Mouse (Mus musculus): Measurements from ENCODE around the gene Ube2g2. TPM values are rescaled to one million over a fixed set of nuclear protein-coding genes. Genes with fewer than 3 reads are reported as not detected.

The Ube2g2 gene
- polyA plus RNA-seq (2015; fragmentation: Nextera tagmentation; extraction: Ambion mirVana): 86.8 and 87.9 TPM in 2 replicates

GRCm38 (mm10) chr10:77622055-77622988, at the start of gene Ube2g2:
Gene Ube2g2 (plus strand): TSS chr10:77622275.
- Histone ChIP-seq H3K9ac (peak within 1 kb of the TSS; percentile 92), H3K27me3 (no peaks in the 10 kb centered on the region), H3K4me1 (replicated peaks) (peaks cover 46% of the 10 kb centered on the region), H3K36me3 (peaks cover 13% of the 10 kb centered on the region), H3K4me3 (peak within 1 kb of the TSS; percentile 70), H3K27ac (replicated peaks) (peak within 1 kb of the TSS; percentile 93), H3K4me2 (peak within 1 kb of the TSS; percentile 83), H3K9me3 (no peaks in the 10 kb centered on the region)
- WGBS: under 1% methylated on average over 92 of the region's 96 CpGs
- peak; percentile 91 for ATAC-seq (ENCODE audit: low read depth)

- Histone ChIP-seq H3K9me3 (no peaks in the 10 kb centered on the region), H3K4me2 (no peak overlapping the region), H3K27me3 (no peaks in the 10 kb centered on the region; the same call in 1 of the 2 replicates), H3K36me3 (no peaks in the 10 kb centered on the region), H3K27ac (replicated peaks) (no peak overlapping the region), H3K9ac (no peak overlapping the region), H3K4me1 (replicated peaks) (no peaks in the 10 kb centered on the region), H3K4me3 (no peak overlapping the region)
- WGBS: 80% methylated on average over 1 of the region's 1 CpGs
- ATAC-seq (ENCODE audit: low read depth): no peak
These were observed 48.9 kb upstream of the Ube2g2 start for GRCm38 (mm10) chr10:77573162-77573561.

GRCm38 (mm10) chr10:77580027-77580920, 41.8 kb upstream of the Ube2g2 start:
- ATAC-seq (ENCODE audit: low read depth): no peak
- H3K36me3 ChIP-seq: 0 out of 2 replicates have a peak, but pooled peaks cover 3% of the 10 kb centered on the region
- 63% methylated on average over 10 of the region's 10 CpGs for WGBS
- no peaks in the 10 kb centered on the region for H3K9me3 ChIP-seq
- no peak overlapping the region for H3K27ac ChIP-seq (replicated peaks)
- peaks cover 26% of the 10 kb centered on the region for H3K4me1 ChIP-seq (replicated peaks)
- H3K27me3 ChIP-seq: no peaks in the 10 kb centered on the region
- no peak overlapping the region for H3K4me2 ChIP-seq
- no peak overlapping the region for H3K9ac ChIP-seq
- no peak overlapping the region for H3K4me3 ChIP-seq

- peak; percentile 52 for ATAC-seq (ENCODE audit: low read depth)
- peaks cover 6% of the 10 kb centered on the region; the same call in 1 of the 2 replicates for H3K36me3 ChIP-seq
These were observed 41.1 kb upstream of the Ube2g2 start for GRCm38 (mm10) chr10:77581023-77581407.

GRCm38 (mm10) chr10:77581408-77582284, 40.4 kb upstream of the Ube2g2 start, which contains the start of gene Pttg1ip:
Gene Pttg1ip (plus strand): TSS chr10:77581720.
- Histone ChIP-seq H3K9me3 (no peaks in the 10 kb centered on the region), H3K36me3 (peaks cover 6% of the 10 kb centered on the region; the same call in 1 of the 2 replicates), H3K4me1 (replicated peaks) (peaks cover 33% of the 10 kb centered on the region), H3K4me3 (peak within 1 kb of the TSS; percentile 93), H3K27ac (replicated peaks) (peak within 1 kb of the TSS; percentile 91), H3K27me3 (no peaks in the 10 kb centered on the region), H3K4me2 (peak within 1 kb of the TSS; percentile 93), H3K9ac (peak within 1 kb of the TSS; percentile 93)
- peak; percentile 97 for ATAC-seq (ENCODE audit: low read depth)
- WGBS: under 1% methylated on average over 64 of the region's 64 CpGs

More at GRCm38 (mm10) chr10:77581023-77581407, 41.1 kb upstream of the Ube2g2 start:
- H3K9me3 ChIP-seq: no peaks in the 10 kb centered on the region
- no peaks in the 10 kb centered on the region for H3K27me3 ChIP-seq
- peaks cover 28% of the 10 kb centered on the region for H3K4me1 ChIP-seq (replicated peaks)
- H3K4me3 ChIP-seq: peak overlapping the region; percentile 93
- peak overlapping the region; percentile 93 for H3K4me2 ChIP-seq
- H3K9ac ChIP-seq: peak overlapping the region; percentile 93
- peak overlapping the region; percentile 91 for H3K27ac ChIP-seq (replicated peaks)
- 11% methylated on average over 8 of the region's 8 CpGs for WGBS

- peak overlapping the region; percentile 93 for H3K4me2 ChIP-seq
- 17% methylated on average over 8 of the region's 8 CpGs for WGBS
- no peaks in the 10 kb centered on the region for H3K27me3 ChIP-seq
- H3K4me3 ChIP-seq: peak overlapping the region; percentile 93
- H3K4me1 ChIP-seq (replicated peaks): peaks cover 39% of the 10 kb centered on the region
- peak overlapping the region; percentile 93 for H3K9ac ChIP-seq
- 0 out of 2 replicates have a peak, but pooled peaks have one; percentile 3 for ATAC-seq (ENCODE audit: low read depth)
- H3K36me3 ChIP-seq: peaks cover 6% of the 10 kb centered on the region; the same call in 1 of the 2 replicates
- no peaks in the 10 kb centered on the region for H3K9me3 ChIP-seq
- H3K27ac ChIP-seq (replicated peaks): peak overlapping the region; percentile 89
These were observed 39.8 kb upstream of the Ube2g2 start for GRCm38 (mm10) chr10:77582285-77582618.

- Histone ChIP-seq H3K27me3 (no peaks in the 10 kb centered on the region), H3K4me3 (0 out of 2 replicates have a peak overlapping the region, but pooled peaks have one; percentile 93), H3K27ac (replicated peaks) (no peak overlapping the region), H3K4me2 (no peak overlapping the region), H3K9me3 (no peaks in the 10 kb centered on the region), H3K36me3 (peaks cover 22% of the 10 kb centered on the region), H3K9ac (peak overlapping the region; percentile 52; the same call in 1 of the 2 replicates), H3K4me1 (replicated peaks) (peaks cover 55% of the 10 kb centered on the region)
- ATAC-seq (ENCODE audit: low read depth): no peak
- 81% methylated on average over 10 of the region's 10 CpGs for WGBS
These were observed 38.2 kb upstream of the Ube2g2 start for GRCm38 (mm10) chr10:77583795-77584422.

- Histone ChIP-seq H3K9ac (no peak overlapping the region), H3K4me2 (no peak overlapping the region), H3K27ac (replicated peaks) (no peak overlapping the region), H3K4me1 (replicated peaks) (peaks cover 65% of the 10 kb centered on the region), H3K9me3 (no peaks in the 10 kb centered on the region), H3K4me3 (no peak overlapping the region), H3K27me3 (no peaks in the 10 kb centered on the region), H3K36me3 (peaks cover 43% of the 10 kb centered on the region)
- WGBS: 94% methylated on average over 3 of the region's 3 CpGs
- no peak for ATAC-seq (ENCODE audit: low read depth)
These were observed 35.4 kb upstream of the Ube2g2 start for GRCm38 (mm10) chr10:77586637-77587036.

- Histone ChIP-seq H3K36me3 (peaks cover 47% of the 10 kb centered on the region), H3K4me3 (no peak overlapping the region), H3K9me3 (no peaks in the 10 kb centered on the region), H3K4me2 (no peak overlapping the region), H3K9ac (peak overlapping the region; percentile 22; the same call in 1 of the 2 replicates), H3K27ac (replicated peaks) (no peak overlapping the region), H3K27me3 (no peaks in the 10 kb centered on the region), H3K4me1 (replicated peaks) (peaks cover 62% of the 10 kb centered on the region)
- 97% methylated on average over 6 of the region's 6 CpGs for WGBS
- no peak for ATAC-seq (ENCODE audit: low read depth)
These were observed 34.8 kb upstream of the Ube2g2 start for GRCm38 (mm10) chr10:77587091-77587775.

- Histone ChIP-seq H3K9me3 (no peaks in the 10 kb centered on the region), H3K4me2 (no peak overlapping the region), H3K4me3 (no peak overlapping the region), H3K27me3 (no peaks in the 10 kb centered on the region), H3K27ac (replicated peaks) (no peak overlapping the region), H3K36me3 (peaks cover 52% of the 10 kb centered on the region), H3K4me1 (replicated peaks) (peaks cover 54% of the 10 kb centered on the region), H3K9ac (no peak overlapping the region)
- 84% methylated on average over 2 of the region's 2 CpGs for WGBS
- ATAC-seq (ENCODE audit: low read depth): no peak
These were observed 34.0 kb upstream of the Ube2g2 start for GRCm38 (mm10) chr10:77588036-77588435.

Data from neural tube, embryonic 13.5 days (tissue).